Mouse (Mus musculus) cerebellum, adult 2 months (tissue): ENCODE measurements at regions not wholly inside any gene's neighbourhood (a gene's known extent, or its start where the extent isn't known, plus 50 kb on each side); places are given as distances from the start of the nearest gene placed in this dataset.

ENCODE experiments used
- CTCF ChIP-seq: fragments of 200-500 bp; IDR thresholded peaks from 2 replicates; pipeline ENCODE4 v1.5.1; 2011; ENCODE audit warnings: low read depth, mild to moderate bottlenecking, control low read depth, low read length, moderate library complexity, borderline replicate concordance; ENCODE audit not compliant: insufficient read depth
- POLR2A ChIP-seq: fragments of 200-500 bp; IDR thresholded peaks from 2 replicates; pipeline ENCODE4 v1.6.1; 2011; ENCODE audit warnings: low read length, control low read depth, borderline replicate concordance; ENCODE audit not compliant: insufficient read depth

DNA sequence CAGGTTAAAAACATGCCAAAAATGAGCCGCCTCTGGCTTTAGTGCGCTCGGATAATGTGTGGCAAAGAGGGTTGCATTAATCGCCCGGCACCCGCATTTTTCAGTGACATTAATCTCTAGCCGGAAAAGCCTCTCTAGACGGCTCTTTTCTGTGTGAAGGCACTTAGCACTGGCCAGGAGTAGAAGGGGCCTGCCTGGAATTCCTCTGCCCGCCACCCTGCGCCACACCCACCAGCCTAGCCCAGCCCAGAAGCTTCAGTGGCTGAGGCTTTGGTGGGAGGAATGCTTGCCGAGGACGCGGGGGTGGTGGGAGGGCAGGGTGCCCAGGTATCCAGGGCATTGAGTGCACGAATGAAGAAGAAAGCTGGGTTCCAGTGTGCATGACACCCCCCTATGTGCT, 65.2 kb upstream of the Wnt4 start:
- TF ChIP-seq CTCF (no peak), POLR2A (no peak)
